Mouse (Mus musculus) liver, embryonic 16.5 days (tissue): Measurements from ENCODE around the gene Sec16a. TPM values are rescaled to one million over a fixed set of nuclear protein-coding genes. Genes with fewer than 3 reads are reported as not detected.
A peak's percentile ranks its signal among the peaks of the same experiment; 100 is the strongest.

Source experiments
- ATAC-seq: fragments of 200-750 bp; cut with Nextera tagmentation; 2 replicates; pipeline ENCODE4 v1.8.0; 2017; ENCODE audit warnings: low read depth, mild to moderate bottlenecking, moderate number of reproducible peaks, moderate library complexity
- H3K27ac ChIP-seq: fragments of 300-500 bp; sonication (generic); 2 replicates; pipeline ENCODE4 v1.5.1; 2014; ENCODE audit warnings: mild to moderate bottlenecking, low read length
- H3K27me3 ChIP-seq: fragments of 300-500 bp; sonication (generic); 2 replicates; pipeline ENCODE4 v1.6.1; 2014; ENCODE audit warnings: low read depth, low read length, mixed read lengths; ENCODE audit not compliant: control insufficient read depth, insufficient read depth
- H3K36me3 ChIP-seq: fragments of 300-500 bp; sonication (generic); 2 replicates; pipeline ENCODE4 v1.6.1; 2014; ENCODE audit warnings: mild to moderate bottlenecking; ENCODE audit not compliant: control insufficient read depth, insufficient read depth
- H3K4me1 ChIP-seq: fragments of 300-500 bp; sonication (generic); 2 replicates; pipeline ENCODE4 v1.6.1; 2014; ENCODE audit warnings: low read depth, low read length, mixed read lengths; ENCODE audit not compliant: control insufficient read depth
- H3K4me2 ChIP-seq: fragments of 300-500 bp; sonication (generic); 2 replicates; pipeline ENCODE4 v1.6.1; 2014; ENCODE audit warnings: low read depth, low read length, mixed read lengths
- H3K4me3 ChIP-seq: fragments of 300-500 bp; sonication (generic); 2 replicates; pipeline ENCODE4 v1.5.1; 2014; ENCODE audit warnings: low read depth, mild to moderate bottlenecking, low read length
- H3K9ac ChIP-seq: fragments of 300-500 bp; sonication (generic); 2 replicates; pipeline ENCODE4 v1.6.1; 2014; ENCODE audit warnings: low read depth, low read length
- H3K9me3 ChIP-seq: fragments of 300-500 bp; sonication (generic); replicated peaks from 2 replicates; pipeline ENCODE4 v1.6.1; 2016; ENCODE audit warnings: low read length; ENCODE audit not compliant: control insufficient read depth
- WGBS: fragments of 180-500 bp; shearing (Covaris S2); extraction: QIAGEN DNeasy Blood & Tissue Kit; methylation state at CpG from one replicate; pipeline ENCODE4 v1.1.7; 2014; ENCODE audit not compliant: insufficient replicate concordance; 5-methylcytosine and 5-hydroxymethylcytosine counted together
- polyA plus RNA-seq: library from polyadenylated mRNA; unstranded; fragments of >200 nt; fragmentation: Nextera tagmentation; extraction: Ambion mirVana; gene quantifications from 2 replicates; pipeline ENCODE4 v1.2.1, GENCODE M21; 2015

Sec16a gene
- polyA plus RNA-seq, 1 experiment from 2014 or later, result 12.4 TPM

- WGBS, result under 1% methylated on average over 44 of the region's 44 CpGs
- peak overlapping the region; percentile 83 for H3K4me3 ChIP-seq
- peaks cover 28% of the 10 kb centered on the region for H3K4me1 ChIP-seq
- peak; percentile 80 for ATAC-seq
- peak overlapping the region; percentile 93 for H3K27ac ChIP-seq
- H3K36me3 ChIP-seq, result peaks cover 7% of the 10 kb centered on the region
- no peaks in the 10 kb centered on the region for H3K27me3 ChIP-seq
- H3K9ac ChIP-seq, result peak overlapping the region; percentile 80
- H3K9me3 ChIP-seq, result no peaks in the 10 kb centered on the region
- H3K4me2 ChIP-seq, result peak overlapping the region; percentile 98
Measured at GRCm38 (mm10) chr2:26445666-26446445, 840 bp upstream of the Sec16a start.

- Histone ChIP-seq H3K9ac (peak overlapping the region; percentile 84), H3K27ac (peak overlapping the region; percentile 84), H3K36me3 (peaks cover 12% of the 10 kb centered on the region), H3K4me2 (peak overlapping the region; percentile 74), H3K4me1 (peaks cover 28% of the 10 kb centered on the region), H3K4me3 (peak overlapping the region; percentile 83), H3K9me3 (no peaks in the 10 kb centered on the region), H3K27me3 (no peaks in the 10 kb centered on the region)
- WGBS, result 3% methylated on average over 15 of the region's 15 CpGs
- ATAC-seq, result no peak
Measured at GRCm38 (mm10) chr2:26444368-26444767, 648 bp downstream of the Sec16a start.

- peak overlapping the region; percentile 84 for H3K27ac ChIP-seq
- no peaks in the 10 kb centered on the region for H3K9me3 ChIP-seq
- 15% methylated on average over 3 of the region's 3 CpGs for WGBS
- no peaks in the 10 kb centered on the region for H3K27me3 ChIP-seq
- H3K36me3 ChIP-seq, result peaks cover 12% of the 10 kb centered on the region
- H3K9ac ChIP-seq, result peak overlapping the region; percentile 84
- peak overlapping the region; percentile 74 for H3K4me2 ChIP-seq
- ATAC-seq, result no peak
- peaks cover 28% of the 10 kb centered on the region for H3K4me1 ChIP-seq
- H3K4me3 ChIP-seq, result peak overlapping the region; percentile 83
Measured at GRCm38 (mm10) chr2:26443876-26444275, 1.1 kb downstream of the Sec16a start.

GRCm38 (mm10) chr2:26442843-26443242, 2.2 kb downstream of the Sec16a start:
- peaks cover 33% of the 10 kb centered on the region for H3K4me1 ChIP-seq
- H3K9ac ChIP-seq, result no peak overlapping the region
- H3K9me3 ChIP-seq, result no peaks in the 10 kb centered on the region
- no peaks in the 10 kb centered on the region for H3K27me3 ChIP-seq
- WGBS, result 89% methylated on average over 1 of the region's 1 CpGs
- no peak overlapping the region for H3K4me3 ChIP-seq
- H3K36me3 ChIP-seq, result peaks cover 12% of the 10 kb centered on the region
- no peak overlapping the region for H3K27ac ChIP-seq
- no peak for ATAC-seq
- H3K4me2 ChIP-seq, result peak overlapping the region; percentile 5; the same call in 1 of the 2 replicates

- no peaks in the 10 kb centered on the region for H3K9me3 ChIP-seq
- H3K4me3 ChIP-seq, result no peak overlapping the region
- ATAC-seq, result no peak
- no peak overlapping the region for H3K9ac ChIP-seq
- peaks cover 27% of the 10 kb centered on the region for H3K4me1 ChIP-seq
- no peak overlapping the region for H3K27ac ChIP-seq
- no peaks in the 10 kb centered on the region for H3K27me3 ChIP-seq
- 79% methylated on average over 5 of the region's 5 CpGs for WGBS
- no peak overlapping the region for H3K4me2 ChIP-seq
- H3K36me3 ChIP-seq, result peaks cover 12% of the 10 kb centered on the region
Measured at GRCm38 (mm10) chr2:26441688-26442087, 3.3 kb downstream of the Sec16a start.

- H3K4me1 ChIP-seq, result peaks cover 23% of the 10 kb centered on the region
- H3K9ac ChIP-seq, result no peak overlapping the region
- no peak for ATAC-seq
- no peak overlapping the region for H3K4me2 ChIP-seq
- WGBS, result 65% methylated on average over 4 of the region's 4 CpGs
- H3K27ac ChIP-seq, result no peak overlapping the region
- H3K9me3 ChIP-seq, result no peaks in the 10 kb centered on the region
- no peak overlapping the region for H3K4me3 ChIP-seq
- peaks cover 12% of the 10 kb centered on the region for H3K36me3 ChIP-seq
- H3K27me3 ChIP-seq, result no peaks in the 10 kb centered on the region
Measured at GRCm38 (mm10) chr2:26441261-26441660, 3.8 kb downstream of the Sec16a start.

GRCm38 (mm10) chr2:26439671-26440070, 5.3 kb downstream of the Sec16a start:
- Histone ChIP-seq H3K27ac (no peak overlapping the region), H3K4me2 (no peak overlapping the region), H3K36me3 (peaks cover 16% of the 10 kb centered on the region), H3K9me3 (no peaks in the 10 kb centered on the region), H3K4me1 (peaks cover 24% of the 10 kb centered on the region), H3K4me3 (no peak overlapping the region), H3K9ac (no peak overlapping the region), H3K27me3 (no peaks in the 10 kb centered on the region)
- WGBS, result 72% methylated on average over 6 of the region's 6 CpGs
- ATAC-seq, result no peak

- H3K4me1 ChIP-seq, result peaks cover 16% of the 10 kb centered on the region
- H3K36me3 ChIP-seq, result peaks cover 16% of the 10 kb centered on the region
- H3K9ac ChIP-seq, result no peak overlapping the region
Measured at GRCm38 (mm10) chr2:26438373-26438772, 6.6 kb downstream of the Sec16a start.

GRCm38 (mm10) chr2:26437221-26437620, 7.8 kb downstream of the Sec16a start:
- WGBS, result 66% methylated on average over 4 of the region's 4 CpGs
- no peaks in the 10 kb centered on the region for H3K27me3 ChIP-seq
- no peak overlapping the region for H3K4me2 ChIP-seq
- no peak for ATAC-seq
- no peak overlapping the region for H3K4me3 ChIP-seq
- H3K4me1 ChIP-seq, result peaks cover 10% of the 10 kb centered on the region
- H3K36me3 ChIP-seq, result peaks cover 16% of the 10 kb centered on the region
- H3K27ac ChIP-seq, result no peak overlapping the region
- no peaks in the 10 kb centered on the region for H3K9me3 ChIP-seq
- no peak overlapping the region for H3K9ac ChIP-seq

More at GRCm38 (mm10) chr2:26438373-26438772, 6.6 kb downstream of the Sec16a start:
- no peaks in the 10 kb centered on the region for H3K27me3 ChIP-seq
- H3K4me3 ChIP-seq, result no peak overlapping the region
- no peak overlapping the region for H3K4me2 ChIP-seq
- H3K9me3 ChIP-seq, result no peaks in the 10 kb centered on the region
- ATAC-seq, result no peak
- H3K27ac ChIP-seq, result no peak overlapping the region
- 77% methylated on average over 7 of the region's 7 CpGs for WGBS
